Comparison of ENCODE assay signal across 8 mouse cellular contexts in genomic region chrX:11087913-11088312, GRCm38 (mm10).
DNase-seq lines count a peak whose midpoint lies in the region; ATAC-seq and TF ChIP-seq lines count a peak whose summit lies in the region.

No protein-coding gene starts in this region.

- no peaks in the 10 kb centered on the region for H3K36me3 ChIP-seq in forebrain, postnatal 0 days (ENCODE audit: insufficient read depth)
- H3K36me3 ChIP-seq in intestine, embryonic 14.5 days (ENCODE audit: control insufficient read depth, insufficient read depth, low read length) = no peaks in the 10 kb centered on the region
- no peaks in the 10 kb centered on the region for H3K36me3 ChIP-seq in limb, embryonic 14.5 days (ENCODE audit: control insufficient read depth, insufficient read depth, low read length)
- H3K36me3 ChIP-seq in midbrain, embryonic 16.5 days (ENCODE audit: control insufficient read depth, insufficient read depth, low read length) = no peaks in the 10 kb centered on the region

- no peak overlapping the region for H3K27ac ChIP-seq in bone marrow, adult 2 months (ENCODE audit: control insufficient read depth, insufficient read depth, low read depth, low read length, poor library complexity)
- no peak overlapping the region for H3K27ac ChIP-seq in forebrain, postnatal 0 days (ENCODE audit: low read depth, low read length)
- no peak overlapping the region for H3K27ac ChIP-seq in intestine, embryonic 14.5 days (ENCODE audit: low read depth)
- no peak overlapping the region for H3K27ac ChIP-seq in limb, embryonic 14.5 days (replicated peaks; ENCODE audit: low read depth, low read length)
- peak overlapping the region; percentile 42; the same call in 1 of the 2 replicates for H3K27ac ChIP-seq in midbrain, embryonic 16.5 days (ENCODE audit: low read length)

- no peak for TF ChIP-seq POLR2A in bone marrow, adult 2 months (IDR thresholded peaks at IDR 0.05; ENCODE audit: borderline replicate concordance, control insufficient read depth, low read depth, low read length)
- TF ChIP-seq POLR2A in limb, embryonic 14.5 days (IDR thresholded peaks at IDR 0.05; ENCODE audit: borderline replicate concordance, extremely low read depth, insufficient read depth, insufficient read length) = no peak

- H3K4me3 ChIP-seq in bone marrow, adult 2 months (replicated peaks; ENCODE audit: control insufficient read depth, low read depth, low read length) = no peak overlapping the region
- peak overlapping the region; percentile 4 for H3K4me3 ChIP-seq in forebrain, postnatal 0 days (ENCODE audit: low read depth, low read length)
- no peak overlapping the region for H3K4me3 ChIP-seq in intestine, embryonic 14.5 days (ENCODE audit: low read depth, low read length)
- peak overlapping the region; percentile 16 for H3K4me3 ChIP-seq in limb, embryonic 14.5 days (replicated peaks; ENCODE audit: low read length)
- H3K4me3 ChIP-seq in midbrain, embryonic 16.5 days (ENCODE audit: low read depth, low read length) = no peak overlapping the region

- no peak overlapping the region for H3K9ac ChIP-seq in forebrain, postnatal 0 days
- H3K9ac ChIP-seq in intestine, embryonic 14.5 days (ENCODE audit: low read length) = no peak overlapping the region
- no peak overlapping the region for H3K9ac ChIP-seq in limb, embryonic 14.5 days (ENCODE audit: low read depth, low read length, severe bottlenecking)
- no peak overlapping the region for H3K9ac ChIP-seq in midbrain, embryonic 16.5 days (ENCODE audit: low read depth, low read length)

- no peaks in the 10 kb centered on the region for H3K4me1 ChIP-seq in bone marrow, adult 2 months (ENCODE audit: control insufficient read depth, insufficient read depth, low read length)
- H3K4me1 ChIP-seq in forebrain, postnatal 0 days (ENCODE audit: insufficient read depth) = no peaks in the 10 kb centered on the region
- no peaks in the 10 kb centered on the region for H3K4me1 ChIP-seq in intestine, embryonic 14.5 days (replicated peaks; ENCODE audit: control insufficient read depth, insufficient read depth, low read length)
- H3K4me1 ChIP-seq in limb, embryonic 14.5 days (ENCODE audit: control insufficient read depth, insufficient read depth, low read length) = no peaks in the 10 kb centered on the region
- 0 out of 2 replicates have a peak, but pooled peaks cover 6% of the 10 kb centered on the region for H3K4me1 ChIP-seq in midbrain, embryonic 16.5 days (ENCODE audit: control insufficient read depth, insufficient read depth, low read length)

- 13% methylated on average over 14 of the region's 14 CpGs for WGBS in bone marrow, adult 2 months
- WGBS in forebrain, postnatal 0 days = 22% methylated on average over 14 of the region's 14 CpGs
- WGBS in intestine, embryonic 14.5 days = 16% methylated on average over 14 of the region's 14 CpGs
- WGBS in limb, embryonic 14.5 days = 20% methylated on average over 14 of the region's 14 CpGs
- 15% methylated on average over 13 of the region's 14 CpGs for WGBS in midbrain, embryonic 16.5 days

- no peaks in the 10 kb centered on the region for H3K9me3 ChIP-seq in forebrain, postnatal 0 days (ENCODE audit: low read length)
- no peaks in the 10 kb centered on the region for H3K9me3 ChIP-seq in intestine, embryonic 14.5 days (ENCODE audit: control insufficient read depth, low read length)
- H3K9me3 ChIP-seq in limb, embryonic 14.5 days (ENCODE audit: control insufficient read depth, low read length) = no peaks in the 10 kb centered on the region
- H3K9me3 ChIP-seq in midbrain, embryonic 16.5 days (replicated peaks; ENCODE audit: control insufficient read depth, low read length, poor library complexity, severe bottlenecking) = no peaks in the 10 kb centered on the region

- H3K27me3 ChIP-seq in forebrain, postnatal 0 days (ENCODE audit: insufficient read depth, low read length) = no peaks in the 10 kb centered on the region
- no peaks in the 10 kb centered on the region for H3K27me3 ChIP-seq in intestine, embryonic 14.5 days (replicated peaks; ENCODE audit: control insufficient read depth, insufficient read depth, low read length)
- H3K27me3 ChIP-seq in limb, embryonic 14.5 days (ENCODE audit: control insufficient read depth, insufficient read depth, low read length) = no peaks in the 10 kb centered on the region
- H3K27me3 ChIP-seq in midbrain, embryonic 16.5 days (ENCODE audit: control insufficient read depth, insufficient read depth, low read depth, low read length) = no peaks in the 10 kb centered on the region

- peak; percentile 52 for TF ChIP-seq CTCF in bone marrow, adult 2 months (IDR thresholded peaks at IDR 0.05; ENCODE audit: control insufficient read depth, insufficient read depth, low read length)
- peak; percentile 66 for TF ChIP-seq CTCF in forebrain, postnatal 0 days (IDR thresholded peaks at IDR 0.05; ENCODE audit: low read depth)

- peak; percentile 3 to 21 for DNase-seq in cerebellum, adult 18-20 months
- DNase-seq in forebrain, postnatal 0 days = peak; percentile 71
- peak; percentile 60 for DNase-seq in intestine, embryonic 14.5 days (ENCODE audit: low spot score)
- DNase-seq in limb, embryonic 14.5 days (ENCODE audit: low spot score) = no peak
- DNase-seq in thymus, postnatal 14 days = peak; percentile 55

- H3K4me2 ChIP-seq in forebrain, postnatal 0 days (ENCODE audit: low read depth) = peak overlapping the region; percentile 16
- peak overlapping the region; percentile 28; the same call in 1 of the 2 replicates for H3K4me2 ChIP-seq in intestine, embryonic 14.5 days (ENCODE audit: low read length)
- H3K4me2 ChIP-seq in limb, embryonic 14.5 days (replicated peaks; ENCODE audit: low read depth, low read length, severe bottlenecking) = peak overlapping the region; percentile 33
- peak overlapping the region; percentile 37 for H3K4me2 ChIP-seq in midbrain, embryonic 16.5 days (ENCODE audit: low read length)

- no peak for ATAC-seq in cerebellum, adult (ENCODE audit: insufficient number of reproducible peaks, low FRiP score, low TSS enrichment)
- ATAC-seq in forebrain, postnatal 0 days = peak; percentile 75
- ATAC-seq in intestine, embryonic 14.5 days (replicated peaks; ENCODE audit: low FRiP score, low TSS enrichment, low read depth) = no peak
- no peak for ATAC-seq in limb, embryonic 14.5 days (ENCODE audit: low FRiP score, low read depth)
- peak; percentile 69 for ATAC-seq in midbrain, embryonic 16.5 days

Comparison
In these comparisons a context has a peak if more than half of its experiments do, and no peak if none do; other contexts are left out.
1. ATAC-seq: peak in forebrain, postnatal 0 days (single experiment) and midbrain, embryonic 16.5 days (single experiment); none in cerebellum, adult (single experiment), intestine, embryonic 14.5 days (single experiment) and limb, embryonic 14.5 days (single experiment).
2. H3K4me3 ChIP-seq: peak in forebrain, postnatal 0 days (single experiment) and limb, embryonic 14.5 days (single experiment); none in bone marrow, adult 2 months (single experiment), intestine, embryonic 14.5 days (single experiment) and midbrain, embryonic 16.5 days (single experiment).
3. Peak in every context shown above with its lines, with median percentiles within 50 percentile points of each other: H3K4me2 ChIP-seq.